Comparison of ENCODE assay signal across 8 mouse cellular contexts in genomic region chr2:156476111-156476747, GRCm38 (mm10). TPM values are rescaled to one million over a fixed set of nuclear protein-coding genes. Genes with fewer than 3 reads are reported as not detected.
DNase-seq lines count a peak whose midpoint lies in the region; ATAC-seq and TF ChIP-seq lines count a peak whose summit lies in the region.

No protein-coding gene starts in this region.

- no peak for ATAC-seq in heart, embryonic 14.5 days (ENCODE audit: insufficient number of reproducible peaks, insufficient read depth, low FRiP score, low read depth)
- ATAC-seq in forebrain, embryonic 15.5 days (replicated peaks): no peak
- ATAC-seq in liver, postnatal 0 days: no peak

- TF ChIP-seq POLR2A in MEL (IDR thresholded peaks at IDR 0.05; ENCODE audit: control insufficient read depth in 1 of 2, insufficient read depth in 1 of 2, low read depth in 1 of 2, low read length in 2 of 2, poor library complexity in 1 of 2): no peak

- H3K27ac ChIP-seq in heart, embryonic 14.5 days (replicated peaks in 1 of 2; ENCODE audit: control insufficient read depth in 1 of 2, insufficient read depth in 1 of 2, low read depth in 2 of 2, low read length in 2 of 2): peak overlapping the region; percentile 16 to 87; a peak in 1 of 4 replicates
- no peak overlapping the region for H3K27ac ChIP-seq in MEL (ENCODE audit: control insufficient read depth, low read depth, low read length)
- H3K27ac ChIP-seq in forebrain, embryonic 15.5 days (replicated peaks): peak overlapping the region; percentile 70; the same call in 1 of the 2 replicates
- H3K27ac ChIP-seq in liver, postnatal 0 days (ENCODE audit: low read depth): no peak overlapping the region

- H3K9me3 ChIP-seq in heart, embryonic 14.5 days (ENCODE audit: control insufficient read depth, low read length): no peaks in the 10 kb centered on the region
- H3K9me3 ChIP-seq in MEL (replicated peaks; ENCODE audit: insufficient read depth, low read length): no peaks in the 10 kb centered on the region
- no peaks in the 10 kb centered on the region for H3K9me3 ChIP-seq in forebrain, embryonic 15.5 days
- H3K9me3 ChIP-seq in liver, postnatal 0 days (ENCODE audit: low read length): no peaks in the 10 kb centered on the region

- no peak for TF ChIP-seq RAD21 in MEL (IDR thresholded peaks at IDR 0.05; ENCODE audit: low read depth, low read length)

- H3K36me3 ChIP-seq in heart, embryonic 14.5 days (ENCODE audit: control insufficient read depth, insufficient read depth, low read length): no peaks in the 10 kb centered on the region
- peaks cover 0 to 8% of the 10 kb centered on the region in 2 experiments; a peak in 1 of 4 replicates for H3K36me3 ChIP-seq in MEL (ENCODE audit: control insufficient read depth in 1 of 2, insufficient read depth in 2 of 2, low read length in 2 of 2)
- H3K36me3 ChIP-seq in forebrain, embryonic 15.5 days: no peaks in the 10 kb centered on the region
- H3K36me3 ChIP-seq in liver, postnatal 0 days (replicated peaks; ENCODE audit: insufficient read depth, low read length): no peaks in the 10 kb centered on the region

- 29% methylated on average over 8 of the region's 8 CpGs for WGBS in heart, embryonic 14.5 days
- 24% methylated on average over 8 of the region's 8 CpGs for WGBS in forebrain, embryonic 15.5 days
- 39% methylated on average over 8 of the region's 8 CpGs for WGBS in liver, postnatal 0 days (ENCODE audit: insufficient replicate concordance)

- H3K4me2 ChIP-seq in heart, embryonic 14.5 days (ENCODE audit: low read length): peak overlapping the region; percentile 88
- H3K4me2 ChIP-seq in forebrain, embryonic 15.5 days (replicated peaks): peak overlapping the region; percentile 90
- H3K4me2 ChIP-seq in liver, postnatal 0 days (ENCODE audit: low read depth, low read length): peak overlapping the region; percentile 92

- no peaks in the 10 kb centered on the region for H3K27me3 ChIP-seq in heart, embryonic 14.5 days (ENCODE audit: control insufficient read depth, insufficient read depth, low read length)
- no peaks in the 10 kb centered on the region for H3K27me3 ChIP-seq in MEL (ENCODE audit: control insufficient read depth in 1 of 2, insufficient read depth in 2 of 2, low read length in 2 of 2)
- no peaks in the 10 kb centered on the region for H3K27me3 ChIP-seq in forebrain, embryonic 15.5 days
- H3K27me3 ChIP-seq in liver, postnatal 0 days (ENCODE audit: insufficient read depth, low read length): peaks cover 21% of the 10 kb centered on the region

- no peaks in the 10 kb centered on the region; the same call in 1 of the 2 replicates for H3K79me2 ChIP-seq in MEL (ENCODE audit: control insufficient read depth, insufficient read depth, low read length, poor library complexity)

- H3K4me1 ChIP-seq in heart, embryonic 14.5 days (ENCODE audit: control insufficient read depth in 2 of 2, insufficient read depth in 2 of 2, low read length in 2 of 2): peaks cover 32 to 59% of the 10 kb centered on the region in 2 experiments
- H3K4me1 ChIP-seq in MEL (ENCODE audit: control insufficient read depth in 1 of 2, insufficient read depth in 2 of 2, low read length in 2 of 2): peaks cover 0 to 24% of the 10 kb centered on the region in 2 experiments; a peak in 3 of 4 replicates
- H3K4me1 ChIP-seq in forebrain, embryonic 15.5 days: peaks cover 28% of the 10 kb centered on the region
- H3K4me1 ChIP-seq in liver, postnatal 0 days (ENCODE audit: insufficient read depth): peaks cover 17% of the 10 kb centered on the region

- no peak for DNase-seq in heart, adult 18-20 months
- no peak for DNase-seq in MEL (ENCODE audit: low read depth, low spot score)
- DNase-seq in liver, postnatal 0 days: no peak
- DNase-seq in Muller cell, postnatal 12 days (ENCODE audit: inconsistent ontology term): no peak
- DNase-seq in gastrocnemius, postnatal 25 days: no peak
- no peak for DNase-seq in thymus, postnatal 25 days

- peak overlapping the region; percentile 61 to 88 for H3K4me3 ChIP-seq in heart, embryonic 14.5 days (ENCODE audit: control insufficient read depth in 1 of 2, insufficient read depth in 1 of 2, low read depth in 1 of 2, low read length in 2 of 2)
- peak overlapping the region; percentile 60 to 74 for H3K4me3 ChIP-seq in MEL (ENCODE audit: control insufficient read depth in 1 of 2, insufficient read depth in 1 of 2, low read depth in 2 of 2, low read length in 2 of 2)
- H3K4me3 ChIP-seq in forebrain, embryonic 15.5 days: peak overlapping the region; percentile 67
- peak overlapping the region; percentile 49 for H3K4me3 ChIP-seq in liver, postnatal 0 days (ENCODE audit: low read depth, low read length)

- no peak for TF ChIP-seq EP300 in MEL (IDR thresholded peaks at IDR 0.05; ENCODE audit: low read depth in 1 of 2, low read length in 2 of 2)
- TF ChIP-seq EP300 in liver, postnatal 0 days (IDR thresholded peaks at IDR 0.05; ENCODE audit: low read depth): no peak

- no peak for TF ChIP-seq CTCF in MEL (IDR thresholded peaks at IDR 0.05 in 2 of 3, conservative IDR thresholded peaks at IDR 0.05 in 1 of 3; ENCODE audit: control insufficient read depth in 1 of 3, insufficient read depth in 1 of 3, low read depth in 2 of 3, low read length in 3 of 3, poor library complexity in 1 of 3, severe bottlenecking in 1 of 3)
- no peak for TF ChIP-seq CTCF in liver, postnatal 0 days (IDR thresholded peaks at IDR 0.05; ENCODE audit: low read depth)

- H3K9ac ChIP-seq in heart, embryonic 14.5 days (ENCODE audit: low read length): peak overlapping the region; percentile 81
- peak overlapping the region; percentile 70 for H3K9ac ChIP-seq in MEL (ENCODE audit: control insufficient read depth, low read depth, low read length, poor library complexity, severe bottlenecking)
- peak overlapping the region; percentile 84 for H3K9ac ChIP-seq in forebrain, embryonic 15.5 days (replicated peaks)
- peak overlapping the region; percentile 66; the same call in 1 of the 2 replicates for H3K9ac ChIP-seq in liver, postnatal 0 days (replicated peaks)

TF ChIP-seq in MEL, 35 proteins besides CTCF, POLR2A, EP300 and RAD21:
- no peak for TF ChIP-seq ZKSCAN1 (IDR thresholded peaks at IDR 0.05; ENCODE audit: low read depth, low read length)
- TF ChIP-seq CHD1 (IDR thresholded peaks at IDR 0.05; ENCODE audit: low read depth, low read length): no peak
- no peak for TF ChIP-seq POLR2AphosphoS5 (IDR thresholded peaks at IDR 0.05; ENCODE audit: borderline replicate concordance, low read depth, low read length)
- TF ChIP-seq BHLHE40 (IDR thresholded peaks at IDR 0.05; ENCODE audit: borderline replicate concordance, low read depth, low read length): no peak
- TF ChIP-seq MAZ (IDR thresholded peaks at IDR 0.05; ENCODE audit: low read depth, low read length): no peak
- no peak for TF ChIP-seq USF2 (IDR thresholded peaks at IDR 0.05; ENCODE audit: borderline replicate concordance in 1 of 2, insufficient read depth in 1 of 2, low read depth in 1 of 2, low read length in 2 of 2)
- TF ChIP-seq TBP (IDR thresholded peaks at IDR 0.05; ENCODE audit: low read depth, low read length): no peak

RNA-seq across cellular contexts. Expression of gene Epb41l1, which starts 55.5 kb away (rescaled TPM):
- 1.4 and 1.6 TPM in 2 replicates for polyA plus RNA-seq in heart, embryonic 14.5 days (2014; fragmentation: Nextera tagmentation; extraction: Ambion mirVana)
- 10 to 100 TPM in 1 of 2 experiments, 1 to 10 TPM in 1; 7.5 to 10.5 TPM for total RNA-seq in heart, adult 18-20 months (2021)
- 1.5 and 2.9 TPM in 2 replicates for total RNA-seq in MEL (2012; rRNA removed)
- polyA plus RNA-seq in MEL (2012; ENCODE audit: insufficient read depth in 1 of 2, insufficient read length in 2 of 2, low read depth in 1 of 2, low replicate concordance in 2 of 2, missing spikeins in 1 of 2): 1 to 10 TPM in 1 of 2 experiments, not detected in 1; 7.3 TPM
- polyA plus RNA-seq in forebrain, embryonic 15.5 days (2015; fragmentation: Nextera tagmentation; extraction: Ambion mirVana): 11.2 and 11.4 TPM in 2 replicates
- polyA plus RNA-seq in liver, postnatal 0 days (2015; fragmentation: Nextera tagmentation; extraction: Ambion mirVana): 0.49 and 0.51 TPM in 2 replicates
- total RNA-seq in gastrocnemius, postnatal 25 days (2021): 1 to 10 TPM; 3.0 to 7.9 TPM

Comparison
In these comparisons a context has a peak if more than half of its experiments do, and no peak if none do; other contexts are left out.
1. H3K27ac ChIP-seq: peak in heart, embryonic 14.5 days (2 of 2) and forebrain, embryonic 15.5 days (single experiment); none in MEL (single experiment) and liver, postnatal 0 days (single experiment).
2. Peak in every context shown above with its lines, with median percentiles within 50 percentile points of each other: H3K4me2 ChIP-seq, H3K4me3 ChIP-seq and H3K9ac ChIP-seq.